Mouse (Mus musculus) urinary bladder, postnatal 4 days (tissue): ENCODE measurements at regions not wholly inside any gene's neighbourhood (a gene's known extent, or its start where the extent isn't known, plus 50 kb on each side); places are given as distances from the start of the nearest gene placed in this dataset.

Experiments
- DNase-seq, 2 experiments: peaks; one replicate each; pipeline ENCODE4 v3.0.0; 2021 to 2022; ENCODE audit warnings: low spot score in 2 of 2

DNA sequence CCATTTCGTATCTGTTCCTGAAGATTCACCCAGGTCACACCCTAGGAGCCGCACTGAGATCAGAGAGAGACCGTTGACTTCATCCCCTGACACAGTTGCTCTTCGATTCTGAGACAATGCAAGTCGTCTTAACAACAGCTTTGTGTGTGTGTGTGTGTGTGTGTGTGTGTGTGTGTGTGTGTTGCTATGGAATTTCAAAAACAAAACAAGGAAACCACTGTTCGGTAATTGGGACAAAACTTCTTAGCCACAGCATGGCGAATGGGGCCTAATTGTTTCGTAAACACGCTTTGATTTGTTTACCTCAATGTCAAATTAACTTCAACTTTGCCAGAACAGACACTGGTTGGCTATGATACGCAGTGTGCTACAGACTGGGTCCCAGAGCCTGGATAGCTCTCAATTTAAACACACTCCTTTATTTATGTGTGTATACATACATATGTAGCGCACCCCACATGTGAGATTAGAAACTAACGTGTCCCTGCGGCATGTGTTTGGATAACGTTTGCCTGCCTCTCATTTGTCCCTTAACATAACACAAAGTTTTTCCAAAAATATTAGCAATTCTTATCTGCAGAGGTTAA, 176.1 kb upstream of the Spred2 start:
- no peak for DNase-seq

DNA sequence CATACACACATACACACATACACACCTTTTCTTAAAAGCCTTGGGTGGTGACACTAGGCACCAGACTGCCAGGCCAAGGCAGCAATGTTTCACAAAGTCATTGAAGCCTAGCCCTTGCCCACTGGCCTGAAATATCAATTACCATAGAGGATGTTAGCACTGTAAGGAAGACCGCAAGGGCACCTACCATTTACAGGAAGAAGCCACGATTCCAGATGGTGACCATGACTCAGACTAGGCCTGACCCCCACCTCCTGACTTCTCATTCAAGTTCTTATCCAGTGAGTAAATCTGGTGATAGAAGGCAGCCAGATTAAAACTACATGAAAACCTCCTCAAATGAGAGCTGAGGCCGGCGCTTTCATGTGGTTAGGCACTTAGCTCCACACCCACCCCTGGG, 165.3 kb upstream of the Spred2 start:
- DNase-seq = no peak

DNA sequence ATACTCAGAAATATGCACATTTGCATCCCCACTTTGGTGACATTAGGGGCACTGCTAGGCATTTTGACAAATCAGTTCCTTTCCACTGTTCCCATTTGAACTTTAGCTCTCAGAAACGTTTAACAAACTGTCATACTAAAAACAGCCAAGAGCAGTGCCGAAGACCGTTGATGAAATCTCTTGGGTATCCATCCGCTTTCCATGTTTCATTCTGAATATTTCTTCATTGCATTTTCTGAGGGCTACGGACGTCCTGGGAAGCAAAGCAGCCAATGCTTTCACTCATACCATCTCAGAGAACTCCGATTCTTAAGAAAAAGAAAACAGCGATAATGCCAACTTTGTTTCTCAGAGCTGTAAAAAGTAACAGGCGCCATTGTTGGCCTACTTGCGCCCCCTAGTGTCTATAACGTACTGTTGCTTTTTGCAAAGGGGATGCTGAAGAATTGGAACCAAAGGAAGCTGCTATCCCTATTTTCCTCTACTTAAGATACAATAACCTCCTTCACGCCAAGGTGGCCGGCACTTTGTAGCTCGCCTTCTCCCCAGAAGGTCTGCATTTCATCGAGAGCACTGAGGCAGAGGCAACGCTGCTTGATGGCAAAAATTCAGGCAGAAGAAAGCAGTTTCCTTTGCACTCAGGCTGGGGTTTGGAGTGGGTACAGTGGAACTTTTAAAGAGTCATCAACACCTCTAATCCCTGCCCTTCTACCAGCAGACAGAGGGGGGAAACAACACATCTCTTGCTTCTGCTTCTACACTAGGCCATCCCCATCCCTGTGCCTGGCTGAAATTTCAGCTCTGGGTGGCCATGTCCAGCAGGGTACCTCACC, 163.1 kb upstream of the Spred2 start:
- peak in 1 of 2 experiments; percentile 43 for DNase-seq

DNA sequence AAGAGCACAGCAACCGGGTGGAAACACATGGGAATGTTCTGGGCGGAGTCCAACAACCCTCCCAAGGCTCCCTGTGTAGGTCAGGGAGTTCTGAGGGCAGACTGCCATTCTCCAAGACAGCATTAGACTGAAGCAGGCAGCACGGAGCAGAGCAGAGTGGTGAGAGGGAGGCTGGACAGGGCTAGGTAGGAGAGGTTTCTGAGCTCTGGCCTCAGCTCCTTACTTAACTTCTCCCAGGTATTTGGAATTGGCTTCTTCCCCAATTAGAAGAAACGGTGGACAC, 162.5 kb upstream of the Spred2 start:
- no peak for DNase-seq

DNA sequence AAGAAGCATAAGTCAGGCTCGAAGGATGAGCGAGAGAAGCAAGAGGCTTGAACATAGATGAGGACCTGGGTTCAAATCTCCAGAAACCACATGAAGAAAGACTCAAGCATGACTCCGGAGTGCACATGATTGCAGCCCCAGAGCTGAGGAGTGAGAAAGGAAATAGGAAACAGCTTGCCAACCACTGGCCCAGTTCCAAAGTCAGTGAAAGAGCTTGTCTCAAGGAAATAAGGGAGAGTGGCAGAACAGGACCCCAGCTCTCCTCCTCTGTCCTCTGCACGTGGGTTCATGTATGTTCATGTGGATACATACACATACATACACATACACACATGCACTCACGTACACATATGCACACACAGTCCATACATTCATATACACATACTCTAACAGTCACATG, 156.9 kb upstream of the Spred2 start:
- peak in 1 of 2 experiments; percentile 55 for DNase-seq

DNA sequence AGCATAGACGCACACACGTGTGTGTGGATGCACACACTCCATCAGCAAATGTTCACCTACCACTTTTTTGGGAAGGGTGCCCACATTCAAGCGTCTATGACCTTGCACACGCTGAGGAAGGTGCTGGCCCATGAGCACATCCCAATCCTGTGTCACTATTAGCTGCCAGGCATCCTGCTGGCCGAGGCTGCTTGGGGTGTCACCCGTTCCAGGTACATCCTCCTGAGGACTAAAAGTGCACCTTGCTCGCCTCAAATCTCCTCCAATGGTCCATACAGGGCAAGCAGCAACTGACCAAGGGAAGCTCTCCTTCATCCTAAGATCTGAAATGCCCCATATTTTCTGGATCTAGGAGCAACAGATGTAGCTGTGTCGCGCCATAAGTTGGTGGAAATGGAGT, 156.3 kb upstream of the Spred2 start:
- peak in 1 of 2 experiments; percentile 51 for DNase-seq

DNA sequence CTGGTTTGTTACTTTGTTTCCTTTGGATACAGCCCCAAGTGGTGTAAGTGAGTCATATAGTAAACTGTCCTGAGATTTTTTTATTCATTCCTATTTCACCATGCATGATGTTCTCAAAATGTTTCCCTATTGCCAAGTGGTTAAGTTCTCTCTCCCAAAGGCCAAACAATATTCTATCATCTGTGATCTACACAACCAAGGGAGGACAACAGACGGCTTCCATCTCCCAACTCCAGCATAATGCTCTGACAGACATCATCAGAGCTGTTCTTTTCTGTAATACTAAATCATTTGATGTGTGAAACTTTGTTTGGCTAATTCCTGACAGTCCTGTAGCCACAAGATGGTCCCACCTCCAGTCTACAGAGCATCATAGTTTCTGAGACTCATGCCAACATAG, 155.2 kb upstream of the Spred2 start:
- no peak for DNase-seq

DNA sequence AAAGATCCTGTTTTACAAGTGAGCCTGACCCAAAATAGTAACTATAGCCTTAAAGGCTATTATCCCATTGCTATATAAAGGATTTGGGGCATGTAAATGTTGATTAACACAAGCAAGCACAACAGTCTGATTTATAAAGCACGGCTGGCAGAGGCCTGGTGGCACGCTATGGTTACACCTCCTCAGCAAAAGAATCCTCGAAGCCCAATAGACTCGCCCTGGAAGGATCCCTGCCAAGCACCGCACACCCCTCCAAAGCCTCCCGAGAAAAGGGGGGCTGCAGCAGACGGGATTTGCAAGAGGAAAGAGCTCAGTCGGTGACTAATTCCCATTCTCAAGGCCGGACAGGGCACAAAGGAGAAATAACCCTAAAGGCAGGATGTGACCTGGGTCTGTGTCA, 150.2 kb upstream of the Spred2 start:
- peak in 1 of 2 experiments; percentile 49 for DNase-seq

DNA sequence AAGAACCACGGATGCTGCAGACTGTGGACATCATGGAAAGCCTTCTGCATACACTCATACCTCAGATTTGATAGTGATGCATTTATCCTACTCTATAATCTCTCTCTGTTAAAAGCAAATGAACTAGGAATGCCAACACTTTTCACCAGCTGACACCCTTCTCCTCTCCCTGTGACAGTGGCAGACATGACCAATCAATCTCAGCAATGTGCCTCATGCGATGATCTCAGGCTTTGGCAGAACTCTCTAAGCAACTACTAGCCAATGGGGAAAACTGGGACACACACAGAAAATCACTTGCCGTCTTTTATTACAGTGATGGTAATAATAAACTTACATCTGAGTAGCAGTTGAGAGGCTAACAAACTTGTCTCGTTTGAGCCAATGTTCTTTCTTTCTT, 148.4 kb upstream of the Spred2 start:
- peak in 1 of 2 experiments; percentile 19 for DNase-seq

DNA sequence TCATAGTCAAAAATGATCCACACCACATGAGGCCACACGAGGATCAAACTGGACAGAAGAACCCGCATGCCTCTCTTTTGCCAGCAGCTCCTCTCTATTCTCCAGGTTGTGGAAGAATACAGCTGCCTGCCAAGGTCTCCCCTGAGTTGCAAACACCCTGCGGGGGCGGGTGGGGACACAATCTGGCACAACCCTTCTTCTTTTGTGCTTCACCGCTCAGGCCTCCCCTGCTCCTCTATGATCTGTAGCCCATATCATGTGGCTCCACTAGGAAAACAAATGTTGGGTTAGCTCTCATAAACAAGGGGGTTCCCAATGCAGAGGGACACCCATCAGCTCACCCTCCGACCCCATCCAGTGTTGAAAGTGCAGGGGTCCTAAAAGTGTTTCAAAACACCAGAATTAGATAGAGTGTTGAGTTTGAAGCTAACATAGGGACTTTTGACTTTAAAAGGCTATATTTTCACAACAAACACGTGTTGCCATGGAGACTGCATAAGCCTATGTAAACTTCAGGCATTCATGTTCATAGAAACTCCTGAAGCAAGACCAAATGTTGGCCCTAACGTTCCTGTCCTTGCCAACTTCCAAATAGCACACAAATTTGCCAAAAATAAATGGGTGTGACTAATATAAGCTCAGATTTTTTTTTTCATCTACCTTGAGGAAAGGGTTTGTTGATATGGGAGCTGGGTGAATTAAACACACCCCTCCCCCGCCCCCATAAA, 147.5 kb upstream of the Spred2 start:
- DNase-seq = peak in 1 of 2 experiments; percentile 58

DNA sequence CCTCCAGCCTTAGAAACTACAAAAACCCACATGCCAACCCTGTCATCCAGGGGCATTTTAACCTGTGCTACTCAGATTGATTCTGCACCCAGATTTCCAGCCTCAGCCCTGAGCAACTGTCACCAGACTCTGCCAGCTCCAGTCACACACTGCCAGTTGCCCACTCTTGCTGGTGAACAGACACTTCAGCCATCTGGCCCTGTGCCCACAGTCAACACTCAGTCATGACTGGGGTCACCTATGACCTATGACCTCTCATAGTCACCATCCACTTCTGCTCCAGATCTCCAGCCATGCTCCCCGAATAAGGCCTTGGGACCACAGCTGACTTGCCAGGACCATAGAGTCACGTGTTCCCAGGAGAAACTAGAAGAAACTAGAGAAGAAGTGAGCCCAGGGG, 146.0 kb upstream of the Spred2 start:
- no peak for DNase-seq

DNA sequence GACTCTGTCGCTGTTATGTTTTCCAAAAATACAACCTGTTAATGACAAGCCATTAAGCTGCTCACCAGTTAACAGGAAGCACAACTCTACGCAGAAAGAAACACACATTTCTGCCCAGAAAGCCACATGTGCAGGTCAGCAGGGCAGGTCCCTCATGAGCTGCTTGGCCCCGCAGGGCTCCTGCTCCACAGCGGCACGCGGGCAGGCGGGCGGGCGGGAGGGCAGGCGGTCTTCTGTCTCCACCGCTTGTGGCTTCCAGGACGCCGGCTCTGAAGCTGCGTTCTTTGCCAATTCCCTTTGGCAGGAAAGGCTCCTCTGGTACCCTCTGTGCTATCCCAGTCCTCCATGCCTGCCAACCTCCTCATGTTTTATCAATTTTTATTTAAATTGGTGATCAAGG, 139.1 kb upstream of the Spred2 start:
- no peak for DNase-seq

DNA sequence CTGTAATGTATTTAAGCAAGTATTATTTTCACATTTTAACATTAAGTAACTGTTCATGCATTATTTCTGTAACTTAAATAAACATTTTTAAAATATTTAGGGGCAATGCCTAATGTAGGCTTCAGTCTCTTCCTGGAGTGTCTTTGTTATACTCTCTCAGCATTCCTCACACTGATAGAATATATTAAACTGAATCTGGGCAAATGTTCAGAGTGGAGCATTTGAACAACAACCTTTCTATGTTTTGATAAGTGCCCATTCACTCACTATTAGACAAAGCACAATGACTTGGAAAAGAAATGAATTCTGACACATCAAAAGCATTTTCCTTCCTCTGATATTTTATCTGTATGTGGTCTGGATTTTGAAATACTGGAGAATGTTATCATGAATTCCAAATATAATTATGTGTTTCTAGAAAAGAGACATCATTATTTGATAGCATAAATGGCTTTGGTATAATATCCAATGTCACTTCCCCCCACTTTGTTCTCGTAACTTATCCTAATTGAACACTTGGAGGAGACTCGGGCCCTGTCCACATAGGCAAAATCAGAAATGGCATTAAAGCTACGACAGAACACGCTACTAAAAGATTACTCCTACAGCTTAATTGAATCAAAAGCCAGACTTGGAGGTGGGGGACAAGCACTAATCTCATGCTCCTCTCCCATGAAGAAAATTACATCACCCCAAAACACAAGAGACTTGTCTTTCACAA, 127.1 kb upstream of the Spred2 start:
- no peak for DNase-seq

DNA sequence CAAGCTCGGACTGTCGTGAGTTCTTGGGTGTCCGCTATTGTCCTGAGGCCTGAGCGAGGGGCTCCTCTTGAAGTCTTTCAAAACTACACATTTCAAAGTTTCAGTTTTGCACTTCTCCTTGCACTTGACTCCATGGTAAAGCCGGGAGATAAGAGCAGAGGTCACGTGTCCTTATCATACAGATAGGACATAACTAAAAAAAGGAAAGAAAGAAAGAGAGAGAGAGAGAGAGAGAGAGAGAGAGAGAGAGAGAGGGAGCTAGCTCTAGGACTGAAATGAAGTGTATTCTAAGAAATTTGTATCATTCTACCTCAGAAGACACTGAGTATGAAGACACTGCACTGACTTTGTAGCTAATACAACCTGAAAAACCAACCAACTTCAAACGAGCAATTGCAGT, 114.8 kb upstream of the Spred2 start:
- DNase-seq = no peak

DNA sequence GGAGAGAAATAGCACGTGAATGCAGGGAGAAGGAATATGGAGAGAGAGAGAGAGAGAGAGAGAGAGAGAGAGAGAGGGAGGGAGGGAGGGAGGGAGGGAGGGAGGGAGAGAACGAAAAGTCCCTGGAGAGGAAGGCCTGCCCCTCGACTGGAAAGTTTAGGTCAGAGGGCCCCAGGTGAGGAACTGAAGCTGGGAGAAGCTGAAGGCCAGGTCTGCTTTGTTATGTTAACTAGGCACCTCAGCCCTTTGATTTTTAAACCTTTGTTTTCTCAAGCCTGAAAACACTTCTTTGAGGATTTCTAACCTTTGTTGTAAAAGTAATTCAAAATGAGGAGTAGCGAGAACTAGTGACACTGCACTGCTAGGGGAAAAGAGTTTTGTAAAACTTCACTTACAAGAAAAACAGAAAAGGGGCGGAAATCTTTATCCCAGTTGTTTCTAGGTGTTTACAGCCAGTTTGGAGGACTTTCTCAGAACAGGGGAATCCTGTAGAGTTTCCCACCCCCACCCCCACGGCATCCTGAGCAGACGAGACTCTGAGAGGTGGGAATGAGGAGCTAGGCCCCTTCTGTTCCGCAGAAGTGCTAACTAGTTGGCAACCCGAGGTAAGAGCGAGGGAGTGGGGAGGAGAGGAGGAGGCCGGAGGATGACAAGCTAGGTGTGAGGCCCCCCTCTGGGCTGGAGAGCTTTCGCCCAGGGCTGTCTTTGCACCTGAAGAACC, 112.7 kb upstream of the Spred2 start:
- DNase-seq = peak in 1 of 2 experiments; percentile 33

DNA sequence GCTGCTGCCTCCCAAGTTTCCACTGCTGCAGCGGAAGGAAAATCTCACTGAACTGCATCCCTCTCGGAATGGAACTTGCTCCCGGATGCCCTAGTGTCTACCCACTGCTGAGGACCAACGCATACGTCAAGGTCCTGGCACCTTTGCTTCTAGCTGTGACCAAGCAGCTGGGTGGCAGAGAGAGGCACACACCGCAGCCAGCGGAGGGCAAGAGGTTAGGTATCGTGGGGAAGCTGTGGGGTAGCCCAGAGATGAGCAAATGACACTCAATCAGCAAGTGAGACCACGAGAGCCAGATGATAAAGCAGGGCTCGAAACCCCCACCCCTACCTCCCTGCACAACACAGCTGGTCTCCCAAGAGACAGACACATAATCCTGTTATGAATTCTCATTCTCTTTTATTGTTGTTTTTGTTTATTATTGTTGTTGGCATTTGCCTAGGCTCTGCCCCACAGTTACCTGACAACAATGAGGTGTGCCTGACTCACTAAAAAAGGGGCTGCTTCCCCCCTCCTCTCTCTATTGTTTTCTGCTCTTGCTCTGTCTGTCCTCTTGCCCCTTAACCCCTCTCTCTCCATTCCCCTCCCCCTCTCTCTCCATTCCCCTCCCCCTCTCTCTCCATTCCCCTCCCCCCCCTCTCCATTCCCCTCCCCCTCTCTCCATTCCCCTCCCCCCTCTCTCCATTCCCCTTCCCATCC, 112.0 kb upstream of the Spred2 start:
- no peak for DNase-seq

DNA sequence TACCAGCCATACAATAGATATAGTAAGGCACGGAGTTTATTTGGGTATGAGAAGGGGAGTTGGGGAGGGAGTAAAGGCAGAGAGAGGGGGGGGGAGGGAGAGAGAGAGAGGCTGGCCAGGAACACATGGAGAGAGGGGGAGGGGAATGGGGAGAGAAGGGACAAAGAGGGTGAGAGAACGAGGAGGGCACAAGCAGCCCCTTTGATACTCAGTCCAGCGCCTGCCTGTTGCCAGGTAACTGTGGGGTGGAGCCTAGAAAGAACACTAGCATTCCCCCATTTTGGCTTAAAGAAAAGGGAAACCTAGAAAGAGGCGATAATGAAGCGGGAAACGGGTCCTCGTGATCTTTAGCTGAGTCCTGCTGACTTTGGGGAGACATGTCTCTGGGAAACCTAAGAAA, 110.6 kb upstream of the Spred2 start:
- DNase-seq = peak in 1 of 2 experiments; percentile 7

DNA sequence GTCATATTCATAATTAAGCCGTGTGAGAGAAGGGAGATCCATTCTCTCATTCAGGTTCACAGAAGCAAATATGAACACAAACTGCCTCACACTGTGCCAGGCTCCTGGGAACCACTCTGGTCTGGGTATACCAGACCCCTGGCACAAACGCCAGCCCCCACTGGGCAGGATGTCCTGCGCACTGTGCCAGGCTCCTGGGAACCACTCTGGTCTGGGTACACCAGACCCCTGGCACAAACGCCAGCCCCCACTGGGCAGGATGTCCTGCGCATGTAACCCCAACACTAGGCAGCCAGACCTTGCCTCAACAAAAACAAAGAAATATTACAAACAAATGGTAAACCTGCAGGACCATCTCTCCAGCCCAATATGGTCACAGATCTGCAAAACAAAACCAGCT, 101.2 kb upstream of the Spred2 start:
- DNase-seq = no peak

DNA sequence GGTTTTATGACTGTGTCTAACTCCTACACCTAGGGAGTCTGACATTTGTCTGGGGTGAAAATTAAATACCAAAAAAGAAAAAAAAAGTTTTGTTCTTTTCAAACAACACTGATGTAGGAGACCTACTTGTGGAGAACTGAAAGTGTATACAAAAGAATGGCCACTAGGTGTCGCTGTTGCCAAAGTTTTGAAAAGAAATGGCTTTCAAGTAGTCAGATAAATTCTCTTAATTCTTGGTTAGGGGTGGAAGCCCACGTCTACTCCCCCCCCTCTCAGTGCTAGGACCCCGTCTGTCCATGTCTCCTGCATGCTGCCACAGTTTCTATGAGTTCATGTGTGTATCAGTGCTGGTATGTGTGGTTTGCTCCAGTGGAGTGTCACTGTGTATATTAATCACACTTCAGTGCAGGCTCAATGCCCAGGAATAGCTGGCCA, 100.7 kb upstream of the Spred2 start:
- DNase-seq = no peak

DNA sequence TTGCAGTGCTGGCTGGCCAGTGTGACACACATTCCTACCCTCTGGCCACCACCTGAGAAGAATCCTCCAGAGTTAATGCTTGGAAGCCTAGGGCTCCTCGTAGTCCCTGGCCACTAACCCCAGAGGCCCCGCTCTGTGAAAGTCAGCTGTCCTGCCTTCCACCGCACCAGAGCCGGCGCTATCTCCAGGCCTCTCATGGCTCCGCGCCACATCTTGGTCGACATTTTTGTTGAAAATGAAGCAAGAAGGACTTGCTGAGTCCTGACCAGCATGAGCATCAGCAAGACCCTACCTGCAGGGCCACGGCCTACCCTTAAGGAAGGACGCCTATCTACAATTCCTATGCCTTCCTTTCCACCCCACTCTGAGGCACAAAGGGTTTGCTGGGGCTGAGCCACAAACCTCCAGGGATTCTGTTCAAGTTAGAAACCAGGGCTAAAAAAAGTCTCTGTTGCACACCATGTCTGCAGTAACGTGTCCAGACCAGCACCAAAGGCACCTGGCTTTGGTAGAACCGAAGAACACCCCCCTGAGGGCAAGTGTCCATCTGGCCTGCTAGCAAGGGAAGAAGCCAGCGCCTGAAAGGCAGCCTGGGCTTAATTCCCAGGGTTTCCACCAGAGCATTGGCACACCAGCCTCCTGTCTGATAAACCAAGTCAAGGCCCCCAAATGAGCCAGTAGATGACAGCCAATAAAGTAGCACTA, 97.5 kb upstream of the Spred2 start:
- DNase-seq = no peak
